In genomic region chr15:9070912-9071555, GRCm38 (mm10) we compare ENCODE assay signal across 8 mouse cellular contexts. TPM values are rescaled to one million over a fixed set of nuclear protein-coding genes. Genes with fewer than 3 reads are reported as not detected.
DNase-seq lines count a peak whose midpoint lies in the region; ATAC-seq lines count a peak whose summit lies in the region.

Gene Nadk2, plus strand, starts transcription at chr15:9071260.

- DNase-seq in c-Kit-negative CD71-positive TER-119-positive erythroid progenitor cells, embryonic 14.5 days (ENCODE audit: low read depth, low spot score): peak; percentile 98
- DNase-seq in fibroblast of lung, adult 2 months (ENCODE audit: low read depth): peak; percentile 95
- DNase-seq in kidney, postnatal 14 days: peak; percentile 99
- peak; percentile 99 for DNase-seq in liver, embryonic 13.5 days
- DNase-seq in neural tube, embryonic 10.5 days (ENCODE audit: extremely low spot score, low spot score): peak; percentile 98

- no peaks in the 10 kb centered on the region for H3K36me3 ChIP-seq in heart, embryonic 14.5 days (ENCODE audit: control insufficient read depth, insufficient read depth, low read length)
- H3K36me3 ChIP-seq in liver, embryonic 13.5 days: peaks cover 10% of the 10 kb centered on the region
- H3K36me3 ChIP-seq in stomach, embryonic 16.5 days (ENCODE audit: control insufficient read depth, insufficient read depth, low read length): no peaks in the 10 kb centered on the region

- peaks cover 16 to 35% of the 10 kb centered on the region in 2 experiments for H3K4me1 ChIP-seq in heart, embryonic 14.5 days (ENCODE audit: control insufficient read depth in 2 of 2, insufficient read depth in 2 of 2, low read length in 2 of 2)
- peaks cover 43% of the 10 kb centered on the region for H3K4me1 ChIP-seq in liver, embryonic 13.5 days (replicated peaks)
- H3K4me1 ChIP-seq in stomach, embryonic 16.5 days (ENCODE audit: control insufficient read depth, insufficient read depth, low read length): peaks cover 34% of the 10 kb centered on the region

- no peaks in the 10 kb centered on the region for H3K9me3 ChIP-seq in heart, embryonic 14.5 days (ENCODE audit: control insufficient read depth, low read length)
- no peaks in the 10 kb centered on the region for H3K9me3 ChIP-seq in liver, embryonic 13.5 days (replicated peaks)
- H3K9me3 ChIP-seq in stomach, embryonic 16.5 days (replicated peaks; ENCODE audit: control insufficient read depth, low read length): no peaks in the 10 kb centered on the region

- H3K4me3 ChIP-seq in heart, embryonic 14.5 days (ENCODE audit: control insufficient read depth in 1 of 2, insufficient read depth in 1 of 2, low read depth in 1 of 2, low read length in 2 of 2): peak within 1 kb of the TSS; percentile 80 to 91
- peak within 1 kb of the TSS; percentile 99 for H3K4me3 ChIP-seq in liver, embryonic 13.5 days (replicated peaks)
- peak within 1 kb of the TSS; percentile 92 for H3K4me3 ChIP-seq in stomach, embryonic 16.5 days (replicated peaks; ENCODE audit: low read length)

- peak within 1 kb of the TSS; percentile 89 to 94 for H3K27ac ChIP-seq in heart, embryonic 14.5 days (replicated peaks in 1 of 2; ENCODE audit: control insufficient read depth in 1 of 2, insufficient read depth in 1 of 2, low read depth in 2 of 2, low read length in 2 of 2)
- H3K27ac ChIP-seq in liver, embryonic 13.5 days: peak within 1 kb of the TSS; percentile 100
- peak within 1 kb of the TSS; percentile 93 for H3K27ac ChIP-seq in stomach, embryonic 16.5 days (ENCODE audit: low read length)

- peak within 1 kb of the TSS; percentile 96 for H3K9ac ChIP-seq in heart, embryonic 14.5 days (ENCODE audit: low read length)
- peak within 1 kb of the TSS; percentile 100 for H3K9ac ChIP-seq in liver, embryonic 13.5 days
- peak within 1 kb of the TSS; percentile 95 for H3K9ac ChIP-seq in stomach, embryonic 16.5 days (ENCODE audit: low read length)

- peak; percentile 88 for ATAC-seq in CD4-positive, CD25-positive, alpha-beta regulatory T cell, adult 4 months
- peak; percentile 99 for ATAC-seq in heart, embryonic 14.5 days (ENCODE audit: insufficient number of reproducible peaks, insufficient read depth, low FRiP score, low read depth)
- peak; percentile 90 for ATAC-seq in liver, embryonic 13.5 days (ENCODE audit: low read depth)
- ATAC-seq in stomach, embryonic 16.5 days (ENCODE audit: insufficient read depth, low FRiP score): peak; percentile 99

- no peaks in the 10 kb centered on the region for H3K27me3 ChIP-seq in heart, embryonic 14.5 days (ENCODE audit: control insufficient read depth, insufficient read depth, low read length)
- H3K27me3 ChIP-seq in liver, embryonic 13.5 days: no peaks in the 10 kb centered on the region
- no peaks in the 10 kb centered on the region for H3K27me3 ChIP-seq in stomach, embryonic 16.5 days (ENCODE audit: control insufficient read depth, insufficient read depth, low read length)

- under 1% methylated on average over 41 of the region's 54 CpGs for WGBS in heart, embryonic 14.5 days
- under 1% methylated on average over 42 of the region's 54 CpGs for WGBS in liver, embryonic 13.5 days (ENCODE audit: insufficient replicate concordance)
- WGBS in stomach, embryonic 16.5 days: under 1% methylated on average over 37 of the region's 54 CpGs

- H3K4me2 ChIP-seq in heart, embryonic 14.5 days (ENCODE audit: low read length): peak within 1 kb of the TSS; percentile 71
- peak within 1 kb of the TSS; percentile 81 for H3K4me2 ChIP-seq in liver, embryonic 13.5 days
- peak within 1 kb of the TSS; percentile 94 for H3K4me2 ChIP-seq in stomach, embryonic 16.5 days (ENCODE audit: low read depth, low read length)

RNA-seq across cellular contexts. Expression of gene Nadk2, which starts in this region (rescaled TPM):
- 1 to 10 TPM; 3.7 to 6.0 TPM for polyA plus RNA-seq in CD4-positive, CD25-positive, alpha-beta regulatory T cell, adult 4 months (2017; shearing (Covaris generic))
- polyA plus RNA-seq in heart, embryonic 14.5 days (2014; fragmentation: Nextera tagmentation; extraction: Ambion mirVana): 60.8 and 61.2 TPM in 2 replicates
- polyA plus RNA-seq in liver, embryonic 13.5 days (2015; fragmentation: Nextera tagmentation; extraction: Ambion mirVana): 103 and 120 TPM in 2 replicates
- 21.2 and 29.7 TPM in 2 replicates for polyA plus RNA-seq in stomach, embryonic 16.5 days (2015; fragmentation: Nextera tagmentation; extraction: Ambion mirVana)

Comparison
In these comparisons a context has a peak if more than half of its experiments do, and no peak if none do; other contexts are left out.
1. Peak in every context shown above with its lines: DNase-seq, ATAC-seq, H3K4me3 ChIP-seq and H3K27ac ChIP-seq.